ENCODE assay signal across 8 mouse cellular contexts in genomic region chr11:60027272-60027671, GRCm38 (mm10). TPM values are rescaled to one million over a fixed set of nuclear protein-coding genes. Genes with fewer than 3 reads are reported as not detected.
DNase-seq lines count a peak whose midpoint lies in the region; ATAC-seq and TF ChIP-seq lines count a peak whose summit lies in the region.

No protein-coding gene starts in this region.

- peaks cover 49% of the 10 kb centered on the region for H3K79me2 ChIP-seq in liver, adult 2 months (ENCODE audit: control insufficient read depth, insufficient read depth, low read length)

- no peaks in the 10 kb centered on the region for H3K9me3 ChIP-seq in neural tube, embryonic 14.5 days (ENCODE audit: control insufficient read depth, low read length)

- TF ChIP-seq POLR2A in liver, adult 2 months (IDR thresholded peaks at IDR 0.05; ENCODE audit: extremely low read depth, insufficient read depth, low read length), result no peak

- H3K4me3 ChIP-seq in liver, adult 2 months (ENCODE audit: insufficient read depth, low read depth, low read length), result no peak overlapping the region
- no peak overlapping the region for H3K4me3 ChIP-seq in neural tube, embryonic 14.5 days (ENCODE audit: low read depth, low read length)

- ATAC-seq in neural tube, embryonic 14.5 days (ENCODE audit: low read depth), result 0 out of 2 replicates have a peak, but pooled peaks have one; percentile 44

- H3K36me3 ChIP-seq in liver, adult 2 months (ENCODE audit: control insufficient read depth, insufficient read depth, low read length), result no peaks in the 10 kb centered on the region; the same call in 1 of the 2 replicates
- no peaks in the 10 kb centered on the region for H3K36me3 ChIP-seq in neural tube, embryonic 14.5 days (ENCODE audit: control insufficient read depth, insufficient read depth, low read length)

- WGBS in liver, adult 2 months, result 8% methylated on average over 2 of the region's 2 CpGs
- WGBS in neural tube, embryonic 14.5 days, result 3% methylated on average over 2 of the region's 2 CpGs

- H3K27me3 ChIP-seq in liver, adult 2 months (ENCODE audit: control insufficient read depth, insufficient read depth, low read length), result no peaks in the 10 kb centered on the region
- no peaks in the 10 kb centered on the region for H3K27me3 ChIP-seq in neural tube, embryonic 14.5 days (ENCODE audit: control insufficient read depth, insufficient read depth, low read length)

- no peak overlapping the region for H3K4me2 ChIP-seq in neural tube, embryonic 14.5 days (ENCODE audit: low read depth, low read length)

- peak; percentile 82 for TF ChIP-seq CTCF in liver, adult 2 months (IDR thresholded peaks at IDR 0.05; ENCODE audit: low read depth, low read length)

- H3K9ac ChIP-seq in liver, adult 2 months (ENCODE audit: low read depth, low read length), result peak overlapping the region; percentile 14
- H3K9ac ChIP-seq in neural tube, embryonic 14.5 days (replicated peaks; ENCODE audit: low read depth, low read length), result no peak overlapping the region

- peaks cover 20% of the 10 kb centered on the region for H3K4me1 ChIP-seq in liver, adult 2 months (ENCODE audit: control insufficient read depth, insufficient read depth, low read length)
- no peaks in the 10 kb centered on the region for H3K4me1 ChIP-seq in neural tube, embryonic 14.5 days (ENCODE audit: control insufficient read depth, insufficient read depth, low read length)

- DNase-seq in 416B (ENCODE audit: low read depth), result peak; percentile 78
- peak; percentile 76 for DNase-seq in R1 (ENCODE audit: low read depth, low spot score)
- peak; percentile 93 to 96 for DNase-seq in cerebellum, postnatal 10 days
- DNase-seq in gastrocnemius, postnatal 4 days (ENCODE audit: low spot score in 2 of 2), result peak; percentile 62 to 76
- DNase-seq in kidney, adult 9 months, result peak; percentile 82
- peak; percentile 55 for DNase-seq in liver, adult 2 months (ENCODE audit: extremely low read depth, low read depth, low spot score)
- DNase-seq in testis, postnatal 10 days (ENCODE audit: low spot score), result peak; percentile 90

- H3K27ac ChIP-seq in liver, adult 2 months (replicated peaks; ENCODE audit: insufficient read depth, low read depth, low read length), result peak overlapping the region; percentile 64
- no peak overlapping the region for H3K27ac ChIP-seq in neural tube, embryonic 14.5 days (ENCODE audit: low read depth, low read length)

RNA-seq across cellular contexts. Expression of gene Pemt, which starts 19.0 kb away (rescaled TPM):
- total RNA-seq in gastrocnemius, postnatal 4 days (2021), result 1 to 10 TPM; 5.9 to 7.7 TPM
- 432 and 472 TPM in 2 replicates for total RNA-seq in liver, adult 2 months (2014; rRNA removed)
- polyA plus RNA-seq in liver, adult 2 months (2012; rRNA removed), result 1,369 and 1,396 TPM in 2 replicates
- polyA plus RNA-seq in neural tube, embryonic 14.5 days (2014; fragmentation: Nextera tagmentation; extraction: Ambion mirVana), result 9.0 and 9.3 TPM in 2 replicates

Comparison
In these comparisons a context has a peak if more than half of its experiments do, and no peak if none do; other contexts are left out.
1. RNA of gene Pemt, which starts 19.0 kb away (total RNA-seq): 432 to 472 TPM in liver, adult 2 months; 5.9 to 7.7 TPM in gastrocnemius, postnatal 4 days; every median in the first group is over 10 times any median in the second.
2. Peak in every context shown above with its lines, with median percentiles within 50 percentile points of each other: DNase-seq.